ENCODE assay signal across 8 mouse cellular contexts in genomic region chr11:78696777-78697752, GRCm38 (mm10). TPM values are rescaled to one million over a fixed set of nuclear protein-coding genes. Genes with fewer than 3 reads are reported as not detected.
DNase-seq lines count a peak whose midpoint lies in the region; ATAC-seq and TF ChIP-seq lines count a peak whose summit lies in the region.

TSS of gene Nlk (minus strand) at chr11:78697373.

- peaks cover 22% of the 10 kb centered on the region for H3K4me1 ChIP-seq in G1E (ENCODE audit: insufficient read depth, low read depth, low read length)
- H3K4me1 ChIP-seq in forebrain, embryonic 16.5 days (replicated peaks; ENCODE audit: control insufficient read depth, insufficient read depth, low read length), result peaks cover 30% of the 10 kb centered on the region
- peaks cover 11% of the 10 kb centered on the region for H3K4me1 ChIP-seq in lung, embryonic 14.5 days (ENCODE audit: insufficient read depth)
- peaks cover 9% of the 10 kb centered on the region for H3K4me1 ChIP-seq in olfactory bulb, adult 2 months (ENCODE audit: control insufficient read depth, insufficient read depth, low read length)
- H3K4me1 ChIP-seq in thymus, adult 2 months (replicated peaks; ENCODE audit: control insufficient read depth, insufficient read depth, low read length), result peaks cover 19% of the 10 kb centered on the region

- H3K9me3 ChIP-seq in G1E (replicated peaks), result no peaks in the 10 kb centered on the region
- no peaks in the 10 kb centered on the region for H3K9me3 ChIP-seq in forebrain, embryonic 16.5 days (ENCODE audit: control insufficient read depth, low read length)
- H3K9me3 ChIP-seq in lung, embryonic 14.5 days (ENCODE audit: low read depth, low read length), result no peaks in the 10 kb centered on the region

- WGBS in forebrain, embryonic 16.5 days, result under 1% methylated on average over 48 of the region's 65 CpGs
- under 1% methylated on average over 53 of the region's 65 CpGs for WGBS in lung, embryonic 14.5 days
- WGBS in olfactory bulb, adult 2 months, result under 1% methylated on average over 52 of the region's 65 CpGs
- WGBS in thymus, adult 2 months, result under 1% methylated on average over 60 of the region's 65 CpGs

- H3K36me3 ChIP-seq in G1E (replicated peaks), result peaks cover 18% of the 10 kb centered on the region
- no peaks in the 10 kb centered on the region; the same call in none of the 2 replicates for H3K36me3 ChIP-seq in forebrain, embryonic 16.5 days (ENCODE audit: control insufficient read depth, insufficient read depth)
- no peaks in the 10 kb centered on the region for H3K36me3 ChIP-seq in lung, embryonic 14.5 days (ENCODE audit: insufficient read depth)
- no peaks in the 10 kb centered on the region for H3K36me3 ChIP-seq in thymus, adult 2 months (ENCODE audit: control insufficient read depth, insufficient read depth, low read length)

- peak within 1 kb of the TSS; percentile 78 for H3K9ac ChIP-seq in forebrain, embryonic 16.5 days (replicated peaks; ENCODE audit: low read depth, low read length)
- peak within 1 kb of the TSS; percentile 80 for H3K9ac ChIP-seq in lung, embryonic 14.5 days

- peak within 1 kb of the TSS; percentile 70 for H3K4me2 ChIP-seq in forebrain, embryonic 16.5 days (ENCODE audit: low read length)
- peak within 1 kb of the TSS; percentile 80 for H3K4me2 ChIP-seq in lung, embryonic 14.5 days

- H3K27ac ChIP-seq in forebrain, embryonic 16.5 days (ENCODE audit: low read length), result peak within 1 kb of the TSS; percentile 85
- H3K27ac ChIP-seq in layer of hippocampus, adult 2 months, result peak within 1 kb of the TSS; percentile 92
- H3K27ac ChIP-seq in lung, embryonic 14.5 days (ENCODE audit: low read depth), result peak within 1 kb of the TSS; percentile 86
- H3K27ac ChIP-seq in olfactory bulb, adult 2 months (ENCODE audit: insufficient read depth, low read depth, low read length), result peak within 1 kb of the TSS; percentile 71
- H3K27ac ChIP-seq in thymus, adult 2 months (ENCODE audit: control insufficient read depth, insufficient read depth, low read length), result no peak within 1 kb of the TSS; the same call in 1 of the 2 replicates

- TF ChIP-seq CTCF in G1E (IDR thresholded peaks at IDR 0.05; ENCODE audit: low read depth, low read length), result no peak
- no peak for TF ChIP-seq CTCF in layer of hippocampus, adult 2 months (conservative IDR thresholded peaks at IDR 0.05)
- no peak for TF ChIP-seq CTCF in lung, embryonic 14.5 days (IDR thresholded peaks at IDR 0.05; ENCODE audit: low read depth)
- no peak for TF ChIP-seq CTCF in olfactory bulb, adult 2 months (IDR thresholded peaks at IDR 0.05; ENCODE audit: insufficient read depth, low read depth, low read length)
- peak; percentile 55; the same call in 1 of the 2 replicates for TF ChIP-seq CTCF in thymus, adult 2 months (IDR thresholded peaks at IDR 0.05; ENCODE audit: borderline replicate concordance, control insufficient read depth, extremely low read depth, insufficient read depth, low read length, poor library complexity)

- H3K27me3 ChIP-seq in G1E (ENCODE audit: insufficient read depth, low read length), result peaks cover 13% of the 10 kb centered on the region
- no peaks in the 10 kb centered on the region for H3K27me3 ChIP-seq in forebrain, embryonic 16.5 days (replicated peaks; ENCODE audit: control insufficient read depth, insufficient read depth, low read length)
- no peaks in the 10 kb centered on the region for H3K27me3 ChIP-seq in lung, embryonic 14.5 days (ENCODE audit: insufficient read depth, low read length)
- no peaks in the 10 kb centered on the region for H3K27me3 ChIP-seq in thymus, adult 2 months (ENCODE audit: control insufficient read depth, insufficient read depth, low read length)

- intact Hi-C loops in heart, postnatal 36 days (cut with DNase I), result loop anchor here (5.0 kb wide), 2 partner anchors 130 kb away; partner anchors contain the start of gene Lyrm9

- TF ChIP-seq POLR2A in olfactory bulb, adult 2 months (IDR thresholded peaks at IDR 0.05; ENCODE audit: insufficient read depth, low read depth, low read length), result peak; percentile 72
- peak; percentile 53; the same call in 1 of the 2 replicates for TF ChIP-seq POLR2A in thymus, adult 2 months (IDR thresholded peaks at IDR 0.05; ENCODE audit: control insufficient read depth, extremely low read depth, insufficient read depth, low read length, poor library complexity)

- peak; percentile 98 for ATAC-seq in G1E (ENCODE audit: extremely low read depth, insufficient number of reproducible peaks, low FRiP score, poor library complexity, severe bottlenecking)
- ATAC-seq in forebrain, embryonic 16.5 days, result peak; percentile 98
- peak; percentile 100 for ATAC-seq in lung, embryonic 14.5 days (ENCODE audit: insufficient read depth)

- peak within 1 kb of the TSS; percentile 77 for H3K4me3 ChIP-seq in G1E (ENCODE audit: low read depth, low read length)
- H3K4me3 ChIP-seq in forebrain, embryonic 16.5 days (replicated peaks; ENCODE audit: low read length), result peak within 1 kb of the TSS; percentile 67
- H3K4me3 ChIP-seq in layer of hippocampus, adult 2 months, result peak within 1 kb of the TSS; percentile 71
- peak within 1 kb of the TSS; percentile 83 for H3K4me3 ChIP-seq in lung, embryonic 14.5 days (ENCODE audit: low read depth, low read length)
- peak within 1 kb of the TSS; percentile 79 for H3K4me3 ChIP-seq in olfactory bulb, adult 2 months (ENCODE audit: insufficient read depth, low read depth, low read length)
- peak within 1 kb of the TSS; percentile 68 for H3K4me3 ChIP-seq in thymus, adult 2 months (ENCODE audit: control insufficient read depth, insufficient read depth, low read length)

- peak; percentile 100 for DNase-seq in G1E (ENCODE audit: low spot score)
- peak; percentile 99 to 100 for DNase-seq in cerebellum, adult 18-20 months
- DNase-seq in heart, postnatal 36 days, result peak; percentile 98 to 99
- DNase-seq in layer of hippocampus, adult 2 months (ENCODE audit: low spot score in 2 of 2), result peak; percentile 99
- peak; percentile 99 for DNase-seq in lung, embryonic 14.5 days
- DNase-seq in thymus, adult 2 months, result peak; percentile 97

RNA-seq across cellular contexts. Expression of gene Nlk, which starts in this region (rescaled TPM):
- 28.4 and 29.4 TPM in 2 replicates for total RNA-seq in G1E (2014; fragmentation: Nextera tagmentation)
- 29.6 and 32.9 TPM in 2 replicates for total RNA-seq in G1E (2017)
- 7.2 and 8.2 TPM in 2 replicates for polyA plus RNA-seq in G1E (2012)
- polyA plus RNA-seq in forebrain, embryonic 16.5 days (2015; fragmentation: Nextera tagmentation; extraction: Ambion mirVana), result 31.2 and 33.6 TPM in 2 replicates
- total RNA-seq in heart, postnatal 36 days (2021), result 10 to 100 TPM; 11.4 to 11.9 TPM
- 10 to 100 TPM; 39.3 to 43.0 TPM for total RNA-seq in layer of hippocampus, adult 2 months (2021)
- 14.5 and 15.9 TPM in 2 replicates for polyA plus RNA-seq in lung, embryonic 14.5 days (2014; fragmentation: Nextera tagmentation; extraction: Ambion mirVana)
- not detected in 2 replicates for polyA plus RNA-seq in olfactory bulb, adult 2 months (2012; ENCODE audit: insufficient read depth, insufficient read length, low replicate concordance, missing spikeins)
- polyA plus RNA-seq in thymus, adult 2 months (2012; rRNA removed), result 46.7 and 52.6 TPM in 2 replicates
